Mouse (Mus musculus): ENCODE measurements around the gene Morc2b. TPM values are rescaled to one million over a fixed set of nuclear protein-coding genes. Genes with fewer than 3 reads are reported as not detected.

Gene Morc2b
- not detected in 2 replicates for polyA plus RNA-seq (2012; rRNA removed; ENCODE audit: low replicate concordance)

DNA sequence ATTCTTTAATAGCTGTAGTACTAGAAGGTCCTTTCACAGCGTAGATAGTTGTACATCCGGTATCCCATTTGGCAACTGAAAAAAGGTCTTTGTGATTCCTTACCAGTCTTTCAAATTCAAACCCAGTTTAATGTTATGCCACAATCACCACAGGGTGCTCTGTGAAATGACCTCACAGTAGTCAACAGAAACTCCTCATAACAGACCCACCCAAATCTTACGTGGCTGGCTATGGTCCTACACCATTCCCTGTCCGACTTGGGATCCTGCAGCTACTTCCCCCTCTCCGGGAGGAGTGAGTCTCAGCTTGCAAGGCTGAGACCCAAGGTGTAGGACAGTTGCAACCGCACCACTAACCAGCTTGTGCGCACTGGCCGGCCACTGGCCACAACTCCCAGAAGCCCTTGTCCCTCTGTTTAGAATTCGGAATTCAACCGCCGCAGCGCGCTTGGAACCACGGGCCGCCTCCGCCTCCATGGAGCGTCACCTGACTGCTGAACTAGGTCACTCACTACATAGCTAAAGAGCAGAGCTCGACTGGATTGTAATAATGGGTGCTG, at the start of gene Morc2b:
Gene Morc2b (minus strand): TSS at position 423 of the 560 bp plus-strand sequence.

DNA sequence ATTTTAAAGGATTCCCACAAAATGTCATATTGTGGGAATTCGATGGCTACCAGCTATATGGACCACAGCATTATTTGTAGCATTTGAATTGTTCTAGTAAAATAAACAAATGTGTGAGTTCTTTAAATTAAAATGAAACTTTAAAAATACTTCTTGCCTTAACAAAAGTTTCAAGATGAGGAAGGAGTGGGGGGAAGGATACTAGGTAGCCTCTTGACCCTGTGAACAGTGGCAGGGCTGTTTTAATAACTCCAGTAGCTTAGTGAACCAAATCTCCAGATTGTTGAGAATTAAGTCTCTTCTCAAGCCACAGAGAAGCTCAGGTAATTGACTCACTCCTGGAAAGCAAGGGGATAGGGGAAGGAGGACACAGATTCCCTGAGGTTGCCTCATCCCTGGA, 28.7 kb upstream of the Morc2b start, which contains the start of gene Olfr55:
Gene Olfr55 (plus strand): TSS at position 301 of the 400 bp plus-strand sequence.

DNA sequence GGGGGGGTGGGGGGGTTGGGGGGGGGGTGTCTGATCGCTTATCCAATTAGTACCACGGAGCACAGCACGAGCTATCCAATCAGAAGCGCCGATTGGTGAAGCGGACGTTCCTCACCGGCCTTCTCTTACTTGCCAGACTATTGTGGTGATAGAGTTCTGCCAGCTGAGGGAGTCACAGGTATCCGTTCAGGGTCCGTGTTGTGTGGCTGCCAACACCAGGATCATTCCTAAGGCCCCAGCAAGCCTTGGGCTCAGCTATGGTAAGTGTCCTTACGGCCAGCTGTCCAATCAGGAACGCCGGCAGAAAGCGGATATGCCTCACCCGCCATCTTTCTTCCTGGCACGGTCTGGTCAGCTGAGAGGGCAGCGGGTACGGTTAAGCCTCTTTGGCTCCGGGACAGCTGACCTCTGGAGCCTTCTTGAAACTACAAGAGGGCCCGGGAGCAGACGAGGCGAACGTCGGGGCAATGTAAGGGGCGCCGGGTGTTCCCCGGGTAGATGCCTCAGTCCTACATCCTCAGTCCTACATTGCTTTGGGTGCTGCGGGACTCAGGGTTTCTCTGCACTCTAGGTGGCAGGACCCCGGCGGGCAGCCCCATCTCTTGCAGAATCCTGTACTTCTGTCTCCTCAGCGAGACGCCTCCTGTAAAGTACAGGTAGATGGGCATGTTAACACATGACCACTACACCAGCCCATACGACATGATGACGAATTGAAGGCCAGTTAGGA, 50.1 kb downstream of the Morc2b start, which contains the start of gene Zfp563:
Gene Zfp563 (plus strand): TSS at position 91 of the 730 bp plus-strand sequence.

DNA sequence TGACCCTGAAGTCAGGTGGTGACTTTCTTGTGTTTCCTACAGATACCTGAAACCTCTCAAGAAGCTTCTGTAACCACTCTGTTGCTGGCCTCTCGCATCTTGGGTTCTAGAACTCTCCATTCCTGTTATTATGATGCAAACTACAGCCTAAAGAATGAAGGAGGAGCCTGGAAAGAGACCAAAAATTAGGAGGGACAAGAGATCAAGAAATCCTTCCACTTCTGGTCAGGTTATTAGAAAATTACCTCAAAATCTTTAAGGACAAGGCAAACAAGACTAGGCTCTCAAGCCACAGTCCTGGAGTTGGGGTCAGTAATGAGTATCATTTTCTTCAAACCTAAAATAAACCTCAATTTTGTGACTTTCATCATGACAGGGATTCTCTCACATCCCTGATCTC, 71.5 kb downstream of the Morc2b start, which contains the start of gene 4921501E09Rik:
Gene 4921501E09Rik (minus strand): TSS at position 101 of the 400 bp plus-strand sequence.

Other genes starting within 250 kb of the Morc2b start
- gene Zfp870, start 248.0 kb downstream of the Morc2b start, polyA plus RNA-seq (2012; rRNA removed; ENCODE audit: low replicate concordance), result 1.5 and 1.7 TPM in 2 replicates
- gene Cyp4f14, start 222.3 kb downstream of the Morc2b start, polyA plus RNA-seq (2012; rRNA removed; ENCODE audit: low replicate concordance), result 0.30 and 0.93 TPM in 2 replicates
- gene Cyp4f13, start 192.3 kb downstream of the Morc2b start, polyA plus RNA-seq (2012; rRNA removed; ENCODE audit: low replicate concordance), result 62.2 and 69.2 TPM in 2 replicates
- gene Zfp472, start 173.9 kb downstream of the Morc2b start, polyA plus RNA-seq (2012; rRNA removed; ENCODE audit: low replicate concordance), result 1.1 and 1.4 TPM in 2 replicates
- gene Zfp952, start 146.6 kb downstream of the Morc2b start, polyA plus RNA-seq (2012; rRNA removed; ENCODE audit: low replicate concordance), result 4.5 and 5.3 TPM in 2 replicates
- 1.3 and 1.8 TPM in 2 replicates for gene Zfp763, start 106.3 kb downstream of the Morc2b start, polyA plus RNA-seq (2012; rRNA removed; ENCODE audit: low replicate concordance)
- gene 4921501E09Rik, start 71.6 kb downstream of the Morc2b start, polyA plus RNA-seq (2012; rRNA removed; ENCODE audit: low replicate concordance), result not detected in 2 replicates
- 1.2 and 2.5 TPM in 2 replicates for gene Zfp563, start 50.4 kb downstream of the Morc2b start, polyA plus RNA-seq (2012; rRNA removed; ENCODE audit: low replicate concordance)
- not detected in 2 replicates for gene Olfr55, start 28.8 kb upstream of the Morc2b start, polyA plus RNA-seq (2012; rRNA removed; ENCODE audit: low replicate concordance)
- gene Olfr239, start 51.6 kb upstream of the Morc2b start, polyA plus RNA-seq (2012; rRNA removed; ENCODE audit: low replicate concordance), result not detected in 2 replicates
- 0.26 TPM in 1 of 2 replicates, not detected in the other for gene Olfr1564, start 82.0 kb upstream of the Morc2b start, polyA plus RNA-seq (2012; rRNA removed; ENCODE audit: low replicate concordance)
- gene Zfp955a, start 115.5 kb upstream of the Morc2b start, polyA plus RNA-seq (2012; rRNA removed; ENCODE audit: low replicate concordance), result 1.1 and 1.9 TPM in 2 replicates
- gene Olfr63, start 125.0 kb upstream of the Morc2b start, polyA plus RNA-seq (2012; rRNA removed; ENCODE audit: low replicate concordance), result not detected in 2 replicates
- gene Zfp955b, start 149.9 kb upstream of the Morc2b start, polyA plus RNA-seq (2012; rRNA removed; ENCODE audit: low replicate concordance), result 1.8 and 2.9 TPM in 2 replicates
- gene Zfp81, start 219.2 kb upstream of the Morc2b start, polyA plus RNA-seq (2012; rRNA removed; ENCODE audit: low replicate concordance), result 1.1 and 2.9 TPM in 2 replicates